24 mouse cellular contexts compared by ENCODE assay signal in the genomic region with DNA sequence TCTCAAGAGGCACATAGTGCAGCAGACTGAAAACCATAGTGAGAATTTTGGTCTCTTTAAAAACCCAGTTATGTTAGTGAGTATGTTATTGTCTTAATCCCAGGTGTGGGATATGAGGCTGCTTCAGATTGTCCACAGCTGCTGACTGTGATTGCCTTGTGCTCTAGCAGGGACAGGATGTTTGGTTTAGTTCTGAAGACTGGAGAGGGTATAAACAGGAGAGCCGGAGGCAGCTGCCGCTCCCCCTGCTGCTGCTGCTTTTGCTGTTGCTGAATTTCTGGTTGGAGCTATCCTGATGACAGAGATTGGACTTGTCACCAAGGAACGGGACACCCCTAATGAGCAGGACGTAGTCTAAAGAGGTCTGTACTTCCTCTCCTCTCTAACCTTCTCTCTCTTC. TPM values are rescaled to one million over a fixed set of nuclear protein-coding genes. Genes with fewer than 3 reads are reported as not detected.
"Had no signal": no experiment of that assay in that cellular context is flagged by ENCODE, and none has a peak within 500 bp of the region (broad histone marks: within the 10 kb centered on the region; RNA-seq: fewer than 3 reads in every experiment).

No protein-coding gene starts in this region.

- H3K27me3 ChIP-seq: neural tube, embryonic 13.5 days; neural tube, embryonic 15.5 days had no signal

- H3K4me2 ChIP-seq: liver, embryonic 12.5 days; midbrain, embryonic 12.5 days; neural tube, embryonic 13.5 days; neural tube, embryonic 15.5 days had no signal

- ATAC-seq: liver, embryonic 12.5 days; midbrain, embryonic 16.5 days had no signal

- H3K36me3 ChIP-seq: liver, embryonic 12.5 days; midbrain, embryonic 10.5 days; midbrain, embryonic 12.5 days; neural tube, embryonic 13.5 days; neural tube, embryonic 15.5 days had no signal

- H3K4me3 ChIP-seq: liver, embryonic 12.5 days; midbrain, embryonic 10.5 days; midbrain, embryonic 12.5 days; myocyte; neural tube, embryonic 13.5 days; neural tube, embryonic 15.5 days had no signal

- H3K9ac ChIP-seq: liver, embryonic 12.5 days; liver, embryonic 14.5 days; midbrain, embryonic 12.5 days; neural tube, embryonic 13.5 days; neural tube, embryonic 15.5 days had no signal

- DNase-seq: lung, adult 2 months; lung, postnatal 4 days; midbrain, embryonic 14.5 days; retina, postnatal 1 day; right cerebral cortex, adult 18-20 months; right cerebral cortex, postnatal 25 days; right cerebral cortex, postnatal 4 days; spleen, adult 18-20 months; thymus, adult 2 months; thymus, postnatal 25 days; thymus, postnatal 4 days had no signal

- H3K9me3 ChIP-seq: midbrain, embryonic 12.5 days; neural tube, embryonic 13.5 days; neural tube, embryonic 15.5 days had no signal

- H3K27ac ChIP-seq: liver, embryonic 12.5 days; liver, embryonic 14.5 days; midbrain, embryonic 10.5 days; midbrain, embryonic 12.5 days; neural tube, embryonic 13.5 days; neural tube, embryonic 15.5 days had no signal

RNA-seq across cellular contexts. Expression of gene Fcnb, which starts 36.6 kb away (rescaled TPM):
- polyA plus RNA-seq: liver, adult 2 months; midbrain, embryonic 10.5 days; midbrain, embryonic 12.5 days; midbrain, embryonic 14.5 days; midbrain, embryonic 16.5 days; myocyte; neural tube, embryonic 11.5 days; neural tube, embryonic 15.5 days; small intestine, adult 2 months; testis, adult 2 months; urinary bladder, adult 2 months had no signal
